Mouse (Mus musculus): ENCODE results near the gene Rasa3.

The Rasa3 gene

DNA sequence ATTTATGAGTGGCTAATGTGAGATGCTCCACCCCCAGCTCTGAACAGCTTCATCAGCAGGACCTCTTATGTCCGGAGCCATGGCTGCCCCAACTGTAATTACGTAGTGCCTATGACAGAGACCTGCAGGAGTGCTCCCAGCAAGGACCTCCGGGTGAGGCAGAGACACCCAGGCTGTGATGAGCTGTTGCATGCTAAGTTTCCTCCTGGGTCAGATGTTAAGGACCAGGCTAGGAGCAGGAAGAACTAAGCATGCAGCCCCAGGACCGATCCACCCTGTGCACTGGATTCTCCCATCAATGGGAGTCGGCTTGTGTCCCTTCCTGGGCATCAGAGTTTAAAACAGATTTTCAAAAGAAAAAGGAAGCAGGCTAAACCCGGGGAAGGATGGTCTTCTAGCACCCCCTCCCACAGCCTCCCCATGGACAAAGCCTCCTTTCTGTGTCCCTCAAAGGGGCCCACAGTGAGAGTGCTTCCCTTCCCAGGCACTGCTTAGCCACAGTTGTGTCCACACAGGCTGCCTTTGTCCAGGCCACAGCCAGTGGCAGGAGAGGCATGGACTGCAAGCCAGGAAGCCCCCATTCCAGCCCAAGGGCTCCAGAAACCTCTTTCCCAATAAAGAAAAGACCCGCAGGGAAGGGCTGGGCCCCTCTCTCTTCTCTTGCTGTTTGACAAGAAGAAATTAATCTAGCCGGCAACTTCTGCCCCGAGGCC lies 54.2 kb downstream of the Rasa3 start:
- in situ Hi-C loops (cut with MboI, MseI): no loop called here

DNA sequence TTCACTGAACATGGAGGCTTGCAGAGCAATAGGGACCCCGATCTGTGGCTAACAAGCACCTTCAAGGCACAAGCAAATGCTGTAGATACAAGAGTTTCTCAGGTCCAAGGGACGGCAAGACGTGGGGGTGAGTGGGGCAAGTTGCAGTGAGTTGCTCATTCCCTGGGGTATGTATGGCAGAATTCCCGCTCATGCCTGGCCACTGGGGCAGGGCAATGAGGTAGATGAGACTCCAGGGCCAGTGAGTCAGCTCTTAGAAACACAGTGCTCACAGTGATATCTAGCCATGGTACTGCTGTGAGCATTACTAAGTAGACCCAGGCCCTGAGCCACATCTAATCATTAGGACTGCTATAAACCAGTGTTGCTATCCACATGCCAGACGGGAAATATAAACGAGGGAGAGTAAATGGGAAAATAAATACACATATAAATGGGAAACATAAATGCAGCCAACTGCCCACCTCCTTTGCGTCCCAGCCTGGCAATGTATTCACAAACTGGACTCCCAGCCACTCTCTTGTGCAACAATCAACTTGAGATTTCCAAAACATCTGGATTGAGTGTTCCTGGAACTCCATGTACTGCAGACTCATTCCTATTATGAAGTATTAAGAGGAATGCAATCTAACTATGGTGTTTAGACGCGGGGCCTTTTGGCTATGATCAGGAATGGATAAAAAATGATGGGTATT lies 57.0 kb downstream of the Rasa3 start:
- in situ Hi-C loops (cut with MboI, MseI): no loop called here

DNA sequence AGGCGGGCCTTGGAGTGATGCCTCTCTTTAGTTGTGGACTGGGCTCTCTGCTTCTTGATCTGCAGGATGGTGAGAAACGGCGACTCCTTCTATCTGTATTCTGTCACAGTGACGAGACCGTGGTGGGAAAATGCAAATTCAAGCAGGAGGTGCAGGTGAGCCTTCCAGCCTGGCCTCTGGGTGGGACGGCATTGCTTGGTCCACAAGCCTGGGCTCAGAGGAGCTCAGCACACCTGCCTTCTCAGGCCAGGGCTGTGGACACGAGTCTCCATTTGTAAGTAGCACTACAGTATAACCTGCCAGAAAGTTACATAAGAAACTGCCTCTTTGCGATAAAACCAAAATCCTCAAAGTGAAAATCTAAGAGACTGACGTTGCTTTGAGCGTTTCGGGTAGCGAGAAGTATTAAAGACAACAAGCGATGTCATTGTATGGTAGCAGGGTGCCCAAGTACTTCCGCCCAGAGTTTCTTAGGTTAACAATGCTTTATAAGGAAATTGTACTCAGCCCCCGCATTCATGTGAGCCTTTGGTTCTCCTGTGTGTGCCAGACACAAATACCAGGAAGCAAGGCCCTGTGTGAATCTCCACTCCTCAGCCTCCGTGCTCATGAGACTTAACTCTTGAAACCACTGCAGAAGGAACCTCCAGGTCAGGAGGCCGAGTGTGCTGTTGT lies 60.4 kb downstream of the Rasa3 start:
- in situ Hi-C loops (cut with MboI, MseI): no loop called here

DNA sequence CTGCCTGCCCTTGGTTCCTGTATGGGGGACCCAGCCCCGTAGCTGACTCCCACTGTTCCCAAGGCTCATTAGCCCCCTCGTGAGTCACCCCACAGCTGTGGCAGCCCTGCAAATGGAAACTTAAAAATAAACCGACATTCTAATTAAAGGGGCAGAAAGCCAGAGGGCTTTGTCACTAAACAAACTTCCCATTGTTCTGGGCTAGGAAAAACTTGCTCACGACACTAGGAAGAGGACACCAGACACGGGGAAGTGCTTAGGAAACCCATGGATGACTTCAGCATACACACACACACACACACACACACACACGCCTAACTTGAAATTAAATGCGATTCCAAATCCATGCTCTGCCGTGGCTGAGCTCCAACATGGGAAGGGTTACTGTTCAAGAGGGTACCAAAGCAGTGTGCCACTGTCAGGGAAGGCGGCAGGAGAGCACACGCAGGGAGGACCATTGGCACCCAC lies 62.4 kb downstream of the Rasa3 start:
- in situ Hi-C loops (cut with MboI, MseI): no loop called here

DNA sequence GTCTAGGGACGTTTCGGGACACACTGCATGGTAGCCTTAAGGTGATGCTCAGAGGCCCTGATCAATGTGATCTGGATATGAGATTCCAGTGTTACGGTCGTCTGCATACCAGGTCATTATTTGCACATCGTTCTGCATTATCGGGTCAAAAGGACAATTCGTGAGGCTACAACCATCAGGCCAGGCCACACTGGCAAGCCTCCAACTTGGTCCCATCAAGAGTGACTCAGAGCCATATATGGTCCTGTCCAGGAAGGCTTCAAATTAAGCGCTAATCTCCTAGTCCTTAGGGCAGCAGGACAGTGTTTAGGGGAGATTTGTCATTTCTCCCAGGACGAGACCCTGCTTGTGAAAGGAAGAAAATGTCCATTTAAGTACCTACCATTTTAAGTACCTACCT lies 63.3 kb downstream of the Rasa3 start:
- in situ Hi-C loops (cut with MboI, MseI): no loop called here

DNA sequence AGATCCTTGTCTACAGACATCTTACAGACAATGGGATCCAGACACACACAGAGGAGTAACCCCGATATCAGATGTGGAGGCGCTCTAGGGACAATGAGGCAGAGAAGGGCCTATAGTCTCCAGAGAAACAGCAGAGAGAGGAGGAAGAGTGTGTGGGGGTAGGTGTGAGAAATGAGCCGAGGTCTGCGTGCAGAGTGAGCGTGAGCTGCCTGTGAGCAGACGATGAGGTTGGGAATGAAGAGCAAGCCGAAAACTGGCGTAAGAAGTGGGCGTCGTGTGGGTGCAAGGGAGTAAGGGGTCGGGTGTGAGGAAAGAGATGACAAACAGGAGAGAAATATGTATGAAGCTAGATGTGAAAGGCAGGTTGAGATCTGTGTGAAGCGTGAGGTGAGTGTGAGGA lies 65.7 kb downstream of the Rasa3 start:
- in situ Hi-C loops (cut with MboI, MseI): no loop called here

DNA sequence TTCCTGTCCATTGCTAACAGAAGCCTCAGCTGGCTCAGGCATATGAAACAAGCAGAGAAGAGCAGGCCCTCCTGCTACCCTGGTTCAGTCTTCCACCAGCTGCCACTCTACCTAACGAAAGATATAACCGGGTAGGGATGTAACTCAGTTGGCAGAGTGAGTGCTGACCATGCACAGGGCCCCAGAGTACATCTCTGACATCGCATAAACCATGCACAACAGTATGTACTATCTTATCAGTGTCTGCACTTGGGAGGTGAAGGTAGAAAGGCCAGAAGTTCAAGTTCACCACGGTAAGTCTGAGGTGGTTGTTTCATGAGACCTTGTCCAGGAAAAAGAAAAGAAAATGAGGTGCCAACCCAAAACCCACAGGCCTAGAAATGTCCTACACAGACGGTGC lies 67.4 kb downstream of the Rasa3 start:
- in situ Hi-C loops (cut with MboI, MseI): no loop called here

DNA sequence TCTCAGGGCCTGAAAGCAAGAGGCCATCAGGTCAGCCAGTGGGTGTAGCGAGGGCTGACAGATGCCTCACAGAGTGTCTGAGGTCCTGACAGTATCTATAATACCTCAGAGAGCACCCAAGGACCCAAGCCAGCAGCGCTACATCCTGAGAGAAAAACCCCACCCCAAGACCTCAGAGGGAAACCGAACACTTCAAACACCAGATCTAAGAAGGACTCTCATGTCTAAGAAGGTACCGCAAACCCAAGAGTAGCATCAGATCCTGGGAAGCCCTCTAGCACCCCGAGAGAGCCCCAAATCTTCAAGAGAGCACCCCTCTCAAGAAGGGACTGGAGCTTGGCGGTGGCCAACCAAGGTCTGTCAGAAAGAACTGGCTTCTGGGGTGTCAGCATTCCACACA lies 68.5 kb downstream of the Rasa3 start:
- in situ Hi-C loops (cut with MboI, MseI): no loop called here

DNA sequence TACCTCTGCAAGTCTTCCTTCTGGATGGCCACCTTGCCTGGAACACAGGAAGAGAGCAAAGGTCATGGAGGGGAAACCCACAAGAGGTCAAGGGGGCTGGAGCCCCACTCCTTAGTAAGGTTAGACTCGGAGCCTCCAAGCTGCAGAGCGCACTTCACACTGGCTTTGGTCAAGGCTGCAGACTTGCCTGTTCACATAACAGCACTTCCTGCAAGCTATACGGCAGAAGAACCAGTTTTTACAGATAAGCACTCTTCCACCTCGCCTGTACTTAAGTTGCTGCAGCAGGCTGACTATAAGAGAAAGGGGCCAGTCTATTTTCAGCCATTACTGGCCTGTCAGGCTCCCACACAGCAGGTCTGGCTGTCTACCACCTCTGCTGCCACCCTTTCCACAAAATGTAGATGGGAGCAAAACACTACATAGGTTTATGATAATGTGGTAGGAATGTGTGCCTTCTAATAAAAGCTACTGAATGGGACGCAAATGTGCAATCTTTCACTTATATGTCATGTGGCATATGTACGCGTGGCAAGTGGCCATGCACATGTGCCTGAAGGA lies 71.4 kb downstream of the Rasa3 start:
- in situ Hi-C loops (cut with MboI, MseI): no loop called here

DNA sequence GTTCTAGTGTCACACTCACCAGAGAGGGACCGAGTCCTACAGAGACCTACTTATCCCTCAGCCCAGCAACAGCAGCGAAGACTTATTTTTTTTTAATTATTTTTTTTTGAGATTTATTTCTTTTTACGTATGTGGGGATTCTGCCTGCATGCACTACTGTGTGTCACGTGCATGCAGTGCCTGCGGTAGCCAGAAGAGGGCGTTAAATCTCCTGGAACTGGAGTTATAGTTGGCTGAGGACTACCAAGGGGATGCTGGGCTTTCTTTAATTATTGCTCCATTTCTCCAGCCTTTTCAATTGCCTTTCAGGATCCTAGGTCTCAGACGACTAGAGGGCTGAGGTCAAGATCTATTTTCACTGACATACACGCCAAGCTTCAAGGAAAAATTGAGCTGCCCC lies 74.8 kb downstream of the Rasa3 start:
- in situ Hi-C loops (cut with MboI, MseI): loop anchor here (5.0 kb wide), 1 partner anchor 75 kb away; the partner anchor contains the start of gene Rasa3

DNA sequence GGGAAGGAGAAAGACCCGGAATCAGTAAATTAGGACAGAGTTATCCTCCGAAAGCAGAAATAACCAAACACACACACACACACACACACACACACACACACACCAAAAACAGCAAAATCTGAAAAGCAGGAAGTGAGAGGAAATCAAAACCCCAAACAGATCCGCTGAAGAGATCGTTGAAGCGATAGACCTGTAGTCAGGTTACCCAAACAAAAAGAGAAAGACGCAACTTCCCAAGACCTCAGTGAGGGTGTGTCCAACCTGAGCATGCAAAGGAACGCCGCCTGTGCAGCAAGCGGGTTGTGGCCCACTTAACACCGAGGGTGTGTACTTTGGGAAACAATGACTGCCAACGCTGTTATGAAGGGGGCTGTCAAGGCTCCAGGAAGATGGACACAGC lies 76.2 kb downstream of the Rasa3 start:
- in situ Hi-C loops (cut with MboI, MseI): loop anchor here (5.0 kb wide), 1 partner anchor 76 kb away; the partner anchor contains the start of gene Rasa3

DNA sequence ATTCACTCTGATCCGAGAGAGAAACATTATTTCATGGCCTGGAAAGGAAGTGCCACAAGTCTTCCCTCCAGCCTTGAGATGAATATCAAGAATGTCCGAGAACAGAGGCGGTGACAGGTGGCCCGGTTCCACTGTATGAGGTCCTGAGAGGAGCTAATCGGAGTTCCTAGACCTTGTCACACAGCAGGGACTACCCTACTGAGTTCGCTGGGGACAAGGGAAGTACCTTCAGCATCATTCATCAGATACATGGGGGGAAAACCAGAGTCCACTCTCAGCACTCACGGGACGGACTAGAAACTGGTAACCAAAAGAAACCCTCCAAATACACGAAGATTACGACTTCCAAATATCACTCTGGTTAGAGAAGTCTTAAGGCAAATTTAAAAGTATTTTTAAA lies 76.7 kb downstream of the Rasa3 start:
- in situ Hi-C loops (cut with MboI, MseI): loop anchor here (5.0 kb wide), 1 partner anchor 77 kb away; the partner anchor contains the start of gene Rasa3

DNA sequence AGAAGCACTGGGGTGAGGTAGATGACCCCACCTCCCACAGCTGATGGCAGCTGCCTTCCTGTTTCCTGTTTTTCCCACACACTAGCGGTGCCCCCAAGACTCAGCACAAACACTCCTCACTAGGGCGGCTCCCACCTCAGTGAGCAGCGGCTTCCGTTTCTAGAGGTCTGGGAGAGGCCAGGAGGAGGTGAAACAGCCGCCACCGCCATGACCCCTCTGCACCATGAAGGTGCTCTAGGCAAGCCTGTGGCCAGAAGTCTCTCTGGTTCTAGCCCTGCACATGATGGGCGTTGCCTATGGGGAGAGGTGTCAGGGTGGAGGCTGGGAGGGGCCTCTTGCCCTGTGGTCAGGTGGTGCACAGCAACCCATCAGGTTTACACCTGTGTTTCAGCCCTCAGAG lies 77.2 kb downstream of the Rasa3 start:
- in situ Hi-C loops (cut with MboI, MseI): loop anchor here (5.0 kb wide), 1 partner anchor 77 kb away; the partner anchor contains the start of gene Rasa3

DNA sequence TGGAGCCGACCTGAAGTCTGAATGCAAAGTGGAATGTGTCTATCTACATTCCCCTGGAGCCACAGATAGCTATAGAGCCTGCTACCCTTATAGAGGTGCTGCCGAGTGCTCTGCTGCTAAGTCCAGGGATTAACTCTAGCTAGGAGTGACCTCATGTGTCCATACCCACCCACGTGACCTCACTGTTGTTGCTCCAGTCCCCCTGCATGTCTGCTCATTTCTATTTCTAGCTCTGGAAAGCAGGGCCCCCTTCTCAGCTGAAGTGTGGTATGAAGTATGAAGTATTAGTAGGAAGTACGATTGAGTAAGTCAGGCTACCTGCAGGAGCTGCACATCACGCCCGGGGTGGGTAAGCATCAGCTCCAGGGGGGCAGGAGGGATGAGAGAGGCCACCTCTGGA lies 79.6 kb downstream of the Rasa3 start:
- in situ Hi-C loops (cut with MboI, MseI): no loop called here

DNA sequence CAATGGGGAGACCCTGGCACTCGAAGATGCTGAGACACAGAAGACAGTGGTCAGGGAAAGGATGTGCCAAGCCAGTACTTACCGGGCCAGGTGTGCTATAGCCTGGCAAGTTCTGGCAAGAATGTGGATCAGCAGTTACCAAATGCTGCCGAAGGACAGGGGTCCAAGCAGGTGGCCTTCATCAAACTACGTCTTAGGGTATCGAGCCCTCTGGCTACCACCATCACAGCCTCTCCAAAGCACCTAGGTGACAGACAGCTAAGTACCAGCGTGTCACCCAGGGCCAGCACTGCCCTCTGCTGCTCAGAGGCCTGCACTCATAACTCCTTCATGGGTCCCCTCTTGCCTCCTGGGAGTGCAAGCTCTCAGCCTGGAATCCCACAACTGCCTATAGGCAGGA lies 81.5 kb downstream of the Rasa3 start:
- in situ Hi-C loops (cut with MboI, MseI): no loop called here

DNA sequence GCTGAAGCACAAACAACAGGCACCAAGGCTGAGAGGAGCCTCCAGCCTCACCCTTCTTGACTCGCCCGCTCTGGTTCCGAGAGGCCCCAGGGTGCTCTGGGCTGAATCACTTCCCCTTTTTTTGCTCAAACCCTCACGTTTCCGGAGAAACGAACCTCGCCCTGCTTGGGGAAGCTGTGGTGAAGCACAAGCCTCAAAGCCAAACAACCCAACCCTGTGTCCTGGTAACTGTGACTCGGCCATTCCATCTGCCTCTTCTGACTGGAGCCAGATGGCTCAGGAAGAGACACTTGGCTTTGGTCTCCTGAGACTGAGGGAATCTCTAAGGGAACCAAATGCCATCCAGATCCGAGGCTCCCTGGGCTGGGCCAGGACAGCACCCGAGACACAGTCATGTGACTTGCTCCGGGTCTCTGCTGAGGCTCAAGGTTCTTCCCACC lies 82.5 kb downstream of the Rasa3 start:
- in situ Hi-C loops (cut with MboI, MseI): no loop called here

DNA sequence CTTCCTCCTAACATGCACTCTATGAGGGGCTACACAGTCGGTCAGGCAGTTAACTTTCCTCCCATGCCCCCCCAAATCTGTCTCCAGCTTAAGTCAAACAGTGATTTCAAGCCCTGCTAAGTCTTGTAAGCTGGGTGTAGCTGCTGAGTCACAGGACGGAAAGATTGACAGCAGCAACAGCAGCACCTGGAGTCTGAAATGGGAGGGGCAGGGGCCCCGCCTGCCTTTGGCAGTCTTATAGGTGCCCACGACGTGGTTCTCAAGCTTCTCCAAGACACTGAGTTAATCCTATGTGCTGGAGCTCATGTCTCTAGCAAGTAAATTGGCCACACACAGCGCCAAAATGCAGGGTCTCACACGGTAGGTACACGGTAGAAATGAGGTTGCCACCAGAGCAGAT lies 84.1 kb downstream of the Rasa3 start:
- in situ Hi-C loops (cut with MboI, MseI): no loop called here

DNA sequence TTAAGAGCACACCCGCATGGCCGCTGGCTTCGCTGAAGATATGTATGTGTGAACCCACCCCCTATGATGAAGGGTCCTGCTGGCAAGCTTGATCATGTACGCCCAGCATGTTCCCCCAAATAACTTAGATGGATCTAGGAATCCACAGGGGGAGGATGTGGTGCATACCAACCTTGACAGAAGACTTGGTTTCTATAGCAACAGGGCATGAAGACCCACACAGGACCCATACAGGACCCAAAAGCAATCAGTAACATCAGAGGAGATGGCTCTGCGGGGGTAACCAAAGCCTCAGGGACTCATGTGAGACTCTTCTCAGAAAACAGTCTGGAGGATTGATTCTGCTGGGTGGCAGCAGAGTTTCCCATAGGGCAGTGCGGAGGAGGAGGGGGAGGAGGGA lies 86.2 kb downstream of the Rasa3 start:
- in situ Hi-C loops (cut with MboI, MseI): no loop called here

DNA sequence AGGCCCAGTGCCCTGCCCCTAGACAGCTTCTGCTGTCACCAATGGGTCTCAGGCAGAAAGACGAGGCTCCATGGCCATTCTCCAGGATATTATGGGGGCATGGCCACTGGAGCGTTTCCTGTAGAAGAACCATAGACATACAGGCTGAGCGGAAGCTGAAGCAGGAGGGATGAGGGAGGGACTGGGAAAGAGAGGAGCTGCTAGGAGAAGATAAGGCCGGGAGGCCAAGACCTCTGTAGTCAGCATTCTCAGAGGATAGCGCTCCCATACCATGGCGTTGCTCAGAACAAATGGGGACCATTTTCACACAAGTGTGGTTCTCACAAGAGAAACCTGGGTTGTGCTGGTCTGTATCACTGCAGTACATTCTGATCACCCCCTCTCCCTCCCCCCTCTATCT lies 88.3 kb downstream of the Rasa3 start:
- in situ Hi-C loops (cut with MboI, MseI): loop anchor here (10.0 kb wide), 1 partner anchor 366 kb away; no protein-coding TSS in a partner anchor

DNA sequence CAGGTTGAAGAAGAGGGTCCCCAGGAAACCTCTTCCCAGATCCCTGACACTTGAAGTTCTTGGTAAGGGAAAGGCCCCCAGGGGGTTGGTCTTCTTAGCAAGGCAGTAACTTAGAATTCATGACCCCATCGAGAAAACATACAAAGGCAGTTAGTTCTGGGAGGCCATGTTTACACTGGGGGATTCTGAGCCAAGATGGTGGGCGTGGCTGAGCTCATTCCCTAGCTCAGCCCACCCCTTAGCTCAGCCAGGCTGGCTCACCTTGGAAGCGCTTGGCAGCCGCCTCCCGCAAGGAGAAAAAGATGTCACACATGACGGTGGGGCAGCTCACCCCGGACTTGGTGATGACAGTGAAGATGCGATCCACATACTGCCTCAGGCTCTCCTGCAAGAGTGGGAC lies 92.8 kb downstream of the Rasa3 start:
- in situ Hi-C loops (cut with MboI, MseI): loop anchor here (10.0 kb wide), 1 partner anchor 370 kb away; no protein-coding TSS in a partner anchor

DNA sequence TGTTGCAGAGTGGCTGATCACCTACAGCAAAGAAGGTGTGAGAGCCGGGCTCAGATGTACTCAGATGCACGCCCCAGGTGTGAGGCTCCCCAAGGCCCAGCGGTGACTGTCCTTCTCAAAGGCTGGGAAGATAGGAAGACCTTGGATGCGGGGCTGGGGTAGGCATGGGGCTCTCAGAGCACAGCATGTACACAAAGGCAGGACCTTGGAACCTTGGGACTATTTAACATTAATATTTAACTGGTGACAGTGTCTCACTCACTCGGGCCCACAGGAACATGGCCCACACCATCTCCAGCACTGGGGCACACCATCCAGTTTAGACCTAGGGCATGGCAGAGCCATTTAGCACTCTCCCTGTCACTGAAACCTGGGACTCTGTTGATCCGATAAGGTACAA lies 99.5 kb downstream of the Rasa3 start:
- in situ Hi-C loops (cut with MboI, MseI): no loop called here

DNA sequence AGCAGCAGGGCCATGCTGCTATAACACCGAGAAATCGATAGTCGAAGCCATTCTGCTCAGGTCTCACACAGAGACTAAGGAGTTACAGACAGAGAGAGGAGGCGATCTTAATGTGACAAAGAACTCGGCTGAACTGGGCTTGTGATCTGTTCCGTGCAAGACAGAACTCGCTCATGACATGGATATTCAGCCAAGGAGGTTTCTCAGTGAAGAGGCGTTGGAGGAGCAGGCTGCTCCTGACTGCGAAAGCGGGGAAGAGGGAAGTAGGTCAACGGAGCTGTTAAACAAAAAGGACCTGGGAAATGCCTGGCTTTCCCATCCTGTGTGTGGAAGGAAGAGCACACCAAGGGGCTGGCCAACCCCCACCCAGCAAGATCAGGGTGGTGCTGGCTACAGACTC lies 105.4 kb downstream of the Rasa3 start:
- in situ Hi-C loops (cut with MboI, MseI): no loop called here

Data from T-helper 1 cell (primary cell).